Mouse (Mus musculus): ENCODE measurements around the gene Bmp10. TPM values are rescaled to one million over a fixed set of nuclear protein-coding genes. Genes with fewer than 3 reads are reported as not detected.

Bmp10 gene
- polyA plus RNA-seq, 1 experiment from 2014 or later: 7.5 TPM

- 77% methylated on average over 9 of the region's 9 CpGs for WGBS
- Histone ChIP-seq H3K4me3 (ENCODE audit: low read length) (no peak overlapping the region), H3K4me2 (ENCODE audit: low read depth, low read length) (no peak overlapping the region), H3K9me3 (replicated peaks; ENCODE audit: control insufficient read depth, low read length) (no peaks in the 10 kb centered on the region), H3K27me3 (ENCODE audit: control insufficient read depth, insufficient read depth, low read length) (peaks cover 46% of the 10 kb centered on the region), H3K36me3 (ENCODE audit: control insufficient read depth, insufficient read depth) (no peaks in the 10 kb centered on the region), H3K27ac (ENCODE audit: low read length) (no peak overlapping the region), H3K4me1 (ENCODE audit: control insufficient read depth, insufficient read depth, low read length) (peaks cover 13% of the 10 kb centered on the region), H3K9ac (ENCODE audit: low read length) (no peak overlapping the region)
- ATAC-seq (replicated peaks; ENCODE audit: extremely low read depth, insufficient read depth, low FRiP score): 0 out of 2 replicates have a peak, but pooled peaks have one; percentile 28
Measured at GRCm38 (mm10) chr6:87394783-87395182, 34.0 kb upstream of the Bmp10 start.

GRCm38 (mm10) chr6:87399137-87399536 is 29.7 kb upstream of the Bmp10 start:
- Histone ChIP-seq H3K9me3 (replicated peaks; ENCODE audit: control insufficient read depth, low read length) (no peaks in the 10 kb centered on the region), H3K36me3 (ENCODE audit: control insufficient read depth, insufficient read depth) (no peaks in the 10 kb centered on the region), H3K27ac (ENCODE audit: low read length) (no peak overlapping the region), H3K4me2 (ENCODE audit: low read depth, low read length) (0 out of 2 replicates have a peak overlapping the region, but pooled peaks have one; percentile 9), H3K4me3 (ENCODE audit: low read length) (no peak overlapping the region), H3K27me3 (ENCODE audit: control insufficient read depth, insufficient read depth, low read length) (peaks cover 41% of the 10 kb centered on the region), H3K9ac (ENCODE audit: low read length) (no peak overlapping the region), H3K4me1 (ENCODE audit: control insufficient read depth, insufficient read depth, low read length) (peaks cover 28% of the 10 kb centered on the region)
- WGBS: under 1% methylated on average over 5 of the region's 5 CpGs
- ATAC-seq (replicated peaks; ENCODE audit: extremely low read depth, insufficient read depth, low FRiP score): no peak; the same call in 1 of the 2 replicates

- H3K36me3 ChIP-seq (ENCODE audit: control insufficient read depth, insufficient read depth): no peaks in the 10 kb centered on the region
- no peaks in the 10 kb centered on the region for H3K9me3 ChIP-seq (replicated peaks; ENCODE audit: control insufficient read depth, low read length)
- no peak overlapping the region for H3K4me3 ChIP-seq (ENCODE audit: low read length)
- H3K4me2 ChIP-seq (ENCODE audit: low read depth, low read length): no peak overlapping the region
- peaks cover 37% of the 10 kb centered on the region for H3K27me3 ChIP-seq (ENCODE audit: control insufficient read depth, insufficient read depth, low read length)
- 49% methylated on average over 4 of the region's 4 CpGs for WGBS
- peaks cover 27% of the 10 kb centered on the region for H3K4me1 ChIP-seq (ENCODE audit: control insufficient read depth, insufficient read depth, low read length)
- H3K9ac ChIP-seq (ENCODE audit: low read length): no peak overlapping the region
- no peak overlapping the region for H3K27ac ChIP-seq (ENCODE audit: low read length)
- ATAC-seq (replicated peaks; ENCODE audit: extremely low read depth, insufficient read depth, low FRiP score): no peak
Measured at GRCm38 (mm10) chr6:87399886-87400566, 28.8 kb upstream of the Bmp10 start.

GRCm38 (mm10) chr6:87401456-87401855 is 27.3 kb upstream of the Bmp10 start:
- Histone ChIP-seq H3K4me3 (ENCODE audit: low read length) (no peak overlapping the region), H3K4me2 (ENCODE audit: low read depth, low read length) (no peak overlapping the region), H3K27me3 (ENCODE audit: control insufficient read depth, insufficient read depth, low read length) (peaks cover 30% of the 10 kb centered on the region), H3K27ac (ENCODE audit: low read length) (no peak overlapping the region), H3K9ac (ENCODE audit: low read length) (no peak overlapping the region), H3K36me3 (ENCODE audit: control insufficient read depth, insufficient read depth) (no peaks in the 10 kb centered on the region), H3K4me1 (ENCODE audit: control insufficient read depth, insufficient read depth, low read length) (peaks cover 24% of the 10 kb centered on the region), H3K9me3 (replicated peaks; ENCODE audit: control insufficient read depth, low read length) (no peaks in the 10 kb centered on the region)
- 26% methylated on average over 6 of the region's 6 CpGs for WGBS
- no peak for ATAC-seq (replicated peaks; ENCODE audit: extremely low read depth, insufficient read depth, low FRiP score)

- WGBS: 40% methylated on average over 3 of the region's 3 CpGs
- no peak for ATAC-seq (replicated peaks; ENCODE audit: extremely low read depth, insufficient read depth, low FRiP score)
Measured at GRCm38 (mm10) chr6:87412011-87412410, 16.8 kb upstream of the Bmp10 start.

GRCm38 (mm10) chr6:87422304-87422703 is 6.5 kb upstream of the Bmp10 start:
- Histone ChIP-seq H3K36me3 (ENCODE audit: control insufficient read depth, insufficient read depth) (no peaks in the 10 kb centered on the region), H3K27ac (ENCODE audit: low read length) (no peak overlapping the region), H3K9me3 (replicated peaks; ENCODE audit: control insufficient read depth, low read length) (no peaks in the 10 kb centered on the region), H3K4me3 (ENCODE audit: low read length) (no peak overlapping the region), H3K4me1 (ENCODE audit: control insufficient read depth, insufficient read depth, low read length) (peaks cover 22% of the 10 kb centered on the region), H3K27me3 (ENCODE audit: control insufficient read depth, insufficient read depth, low read length) (peaks cover 67% of the 10 kb centered on the region), H3K9ac (ENCODE audit: low read length) (no peak overlapping the region), H3K4me2 (ENCODE audit: low read depth, low read length) (peak overlapping the region; percentile 29)
- peak; percentile 42; the same call in 1 of the 2 replicates for ATAC-seq (replicated peaks; ENCODE audit: extremely low read depth, insufficient read depth, low FRiP score)
- WGBS: 24% methylated on average over 7 of the region's 7 CpGs

More at GRCm38 (mm10) chr6:87412011-87412410, 16.8 kb upstream of the Bmp10 start:
- Histone ChIP-seq H3K36me3 (ENCODE audit: control insufficient read depth, insufficient read depth) (no peaks in the 10 kb centered on the region), H3K27me3 (ENCODE audit: control insufficient read depth, insufficient read depth, low read length) (peaks cover 34% of the 10 kb centered on the region), H3K9me3 (replicated peaks; ENCODE audit: control insufficient read depth, low read length) (no peaks in the 10 kb centered on the region; the same call in 1 of the 2 replicates), H3K4me3 (ENCODE audit: low read length) (no peak overlapping the region), H3K9ac (ENCODE audit: low read length) (no peak overlapping the region), H3K4me1 (ENCODE audit: control insufficient read depth, insufficient read depth, low read length) (no peaks in the 10 kb centered on the region), H3K4me2 (ENCODE audit: low read depth, low read length) (no peak overlapping the region), H3K27ac (ENCODE audit: low read length) (no peak overlapping the region)

GRCm38 (mm10) chr6:87424037-87424816 is 4.6 kb upstream of the Bmp10 start:
- Histone ChIP-seq H3K9me3 (replicated peaks; ENCODE audit: control insufficient read depth, low read length) (no peaks in the 10 kb centered on the region), H3K4me2 (ENCODE audit: low read depth, low read length) (peak overlapping the region; percentile 53), H3K27ac (ENCODE audit: low read length) (peak overlapping the region; percentile 59), H3K4me1 (ENCODE audit: control insufficient read depth, insufficient read depth, low read length) (peaks cover 23% of the 10 kb centered on the region), H3K4me3 (ENCODE audit: low read length) (peak overlapping the region; percentile 23), H3K27me3 (ENCODE audit: control insufficient read depth, insufficient read depth, low read length) (peaks cover 54% of the 10 kb centered on the region), H3K36me3 (ENCODE audit: control insufficient read depth, insufficient read depth) (no peaks in the 10 kb centered on the region), H3K9ac (ENCODE audit: low read length) (no peak overlapping the region)
- WGBS: 23% methylated on average over 19 of the region's 19 CpGs
- ATAC-seq (replicated peaks; ENCODE audit: extremely low read depth, insufficient read depth, low FRiP score): peak; percentile 81

- WGBS: 36% methylated on average over 5 of the region's 5 CpGs
- no peaks in the 10 kb centered on the region for H3K9me3 ChIP-seq (replicated peaks; ENCODE audit: control insufficient read depth, low read length)
- H3K27me3 ChIP-seq (ENCODE audit: control insufficient read depth, insufficient read depth, low read length): peaks cover 45% of the 10 kb centered on the region
- ATAC-seq (replicated peaks; ENCODE audit: extremely low read depth, insufficient read depth, low FRiP score): no peak
- H3K4me1 ChIP-seq (ENCODE audit: control insufficient read depth, insufficient read depth, low read length): peaks cover 23% of the 10 kb centered on the region
- no peak overlapping the region for H3K4me2 ChIP-seq (ENCODE audit: low read depth, low read length)
- H3K27ac ChIP-seq (ENCODE audit: low read length): no peak overlapping the region; the same call in 1 of the 2 replicates
- H3K36me3 ChIP-seq (ENCODE audit: control insufficient read depth, insufficient read depth): no peaks in the 10 kb centered on the region
- no peak overlapping the region for H3K4me3 ChIP-seq (ENCODE audit: low read length)
- no peak overlapping the region for H3K9ac ChIP-seq (ENCODE audit: low read length)
Measured at GRCm38 (mm10) chr6:87426954-87427353, 1.8 kb upstream of the Bmp10 start.

- Histone ChIP-seq H3K9ac (ENCODE audit: low read length) (no peak overlapping the region), H3K4me2 (ENCODE audit: low read depth, low read length) (no peak overlapping the region), H3K27me3 (ENCODE audit: control insufficient read depth, insufficient read depth, low read length) (peaks cover 47% of the 10 kb centered on the region), H3K4me1 (ENCODE audit: control insufficient read depth, insufficient read depth, low read length) (peaks cover 16% of the 10 kb centered on the region), H3K9me3 (replicated peaks; ENCODE audit: control insufficient read depth, low read length) (no peaks in the 10 kb centered on the region), H3K36me3 (ENCODE audit: control insufficient read depth, insufficient read depth) (no peaks in the 10 kb centered on the region), H3K27ac (ENCODE audit: low read length) (peak overlapping the region; percentile 22; the same call in 1 of the 2 replicates), H3K4me3 (ENCODE audit: low read length) (no peak overlapping the region)
- 52% methylated on average over 8 of the region's 8 CpGs for WGBS
- no peak for ATAC-seq (replicated peaks; ENCODE audit: extremely low read depth, insufficient read depth, low FRiP score)
Measured at GRCm38 (mm10) chr6:87427616-87428015, 1.2 kb upstream of the Bmp10 start.
